Mouse (Mus musculus) ES-E14 (cell line): ENCODE measurements around the gene Myo16.

ENCODE experiments used
- CHD2 ChIP-seq: IDR thresholded peaks from 2 replicates; pipeline ENCODE4 v1.6.1; 2014; ENCODE audit warnings: mild to moderate bottlenecking, low read depth, low read length, inconsistent platforms
- MAFK ChIP-seq: IDR thresholded peaks from 2 replicates; pipeline ENCODE4 v1.6.1; 2014; ENCODE audit warnings: mild to moderate bottlenecking, low read depth, low read length, inconsistent platforms; ENCODE audit not compliant: insufficient read depth
- ZNF384 ChIP-seq: IDR thresholded peaks from 2 replicates; pipeline ENCODE4 v1.6.1; 2012; ENCODE audit warnings: low read depth, low read length, inconsistent platforms

DNA sequence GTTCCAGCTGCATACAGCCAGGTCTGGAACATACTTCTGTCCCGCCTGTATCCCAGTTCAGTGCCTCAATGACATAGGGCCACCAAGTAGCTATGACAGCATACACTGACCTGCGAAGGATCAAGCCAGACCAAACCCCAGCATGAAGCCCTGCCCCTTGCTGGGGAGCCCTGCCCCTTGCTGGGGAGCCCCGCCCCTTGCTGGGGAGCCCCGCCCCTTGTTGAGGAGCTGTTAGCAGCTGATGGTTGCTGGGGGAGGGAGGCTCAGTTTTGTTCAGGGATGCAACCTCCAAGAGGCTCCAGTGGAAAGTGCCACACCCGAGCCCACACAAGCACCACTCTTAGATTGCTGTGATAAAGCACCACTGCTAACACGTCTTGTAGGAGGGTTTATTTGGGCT lies 266.8 kb downstream of the Myo16 start:
- TF ChIP-seq MAFK (no peak), CHD2 (no peak), ZNF384 (no peak)
